Mouse (Mus musculus) megakaryocyte, embryonic 14.5 days (primary cell): ENCODE measurements around the gene Ctsl.

Experiments
- FLI1 ChIP-seq: IDR thresholded peaks from 2 replicates; pipeline ENCODE4 v1.6.1; 2012; ENCODE audit warnings: low read length, inconsistent platforms, mixed read lengths
- GATA1 ChIP-seq: IDR thresholded peaks from 3 replicates; pipeline ENCODE4 v1.6.1; 2012; ENCODE audit warnings: mixed read lengths, low read length, inconsistent platforms, borderline replicate concordance

- no peak for TF ChIP-seq GATA1
- TF ChIP-seq FLI1 = no peak
These were observed 11.0 kb downstream of the Ctsl start for GRCm38 (mm10) chr13:64359702-64360101.
